Mouse (Mus musculus) ovary, adult 2 months (tissue): Measurements from ENCODE around the gene Tspan18. TPM values are rescaled to one million over a fixed set of nuclear protein-coding genes. Genes with fewer than 3 reads are reported as not detected.

ENCODE experiments used
- polyA plus RNA-seq: library from polyadenylated mRNA; depleted of rRNA; stranded (reverse); fragments of >200 nt; gene quantifications from 2 replicates; pipeline ENCODE4 v1.2.3, GENCODE M21; 2012; rRNA removed

Tspan18 gene
- polyA plus RNA-seq = 28.4 and 52.8 TPM in 2 replicates

DNA sequence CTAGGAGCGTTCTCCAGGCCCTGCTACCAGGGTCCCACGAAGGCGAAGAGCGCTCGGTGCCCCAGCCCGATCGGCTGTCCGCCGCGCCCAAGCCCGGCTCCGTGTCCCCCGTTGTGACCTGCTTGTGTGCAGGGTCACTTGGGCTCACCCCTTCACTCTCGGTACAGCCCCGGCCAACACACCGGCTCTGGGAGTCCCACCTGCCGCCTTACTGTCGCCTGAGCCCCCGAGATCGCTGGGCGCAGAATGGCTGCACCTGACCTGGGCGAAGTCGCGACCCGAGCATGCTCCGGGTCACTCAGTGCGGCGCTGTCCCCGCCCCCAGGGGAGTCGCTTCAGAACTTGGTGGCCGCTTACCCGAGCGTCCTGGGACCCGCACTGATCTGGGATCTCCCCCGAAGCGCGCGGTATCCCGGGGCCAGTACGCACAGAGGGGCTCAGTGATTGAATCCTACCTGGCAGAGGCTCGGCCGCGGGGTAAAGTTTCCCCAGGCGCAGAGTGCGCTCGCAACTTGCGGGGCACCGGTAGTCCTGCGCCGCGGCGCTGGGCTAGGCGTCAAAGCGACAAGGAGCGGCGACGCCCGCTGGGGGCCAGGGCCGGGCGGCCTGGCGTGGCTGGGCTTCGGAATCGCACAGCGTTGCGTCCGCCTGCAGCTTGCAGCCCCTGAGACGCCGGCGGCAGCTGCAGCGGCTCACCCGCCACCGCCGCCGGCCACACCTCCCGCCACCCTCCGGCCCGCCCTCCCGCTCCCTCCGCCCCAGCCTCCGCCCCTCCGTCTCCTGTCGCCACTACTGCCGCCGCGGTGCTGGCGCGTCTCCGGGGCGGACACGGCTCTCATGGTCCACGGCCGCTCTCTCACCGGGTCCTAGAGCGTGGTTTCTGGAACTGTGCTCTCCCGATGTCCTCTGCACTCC is at the start of gene Tspan18:
TSS of gene Tspan18 (minus strand) at position 689 of the 915 bp plus-strand sequence.

DNA sequence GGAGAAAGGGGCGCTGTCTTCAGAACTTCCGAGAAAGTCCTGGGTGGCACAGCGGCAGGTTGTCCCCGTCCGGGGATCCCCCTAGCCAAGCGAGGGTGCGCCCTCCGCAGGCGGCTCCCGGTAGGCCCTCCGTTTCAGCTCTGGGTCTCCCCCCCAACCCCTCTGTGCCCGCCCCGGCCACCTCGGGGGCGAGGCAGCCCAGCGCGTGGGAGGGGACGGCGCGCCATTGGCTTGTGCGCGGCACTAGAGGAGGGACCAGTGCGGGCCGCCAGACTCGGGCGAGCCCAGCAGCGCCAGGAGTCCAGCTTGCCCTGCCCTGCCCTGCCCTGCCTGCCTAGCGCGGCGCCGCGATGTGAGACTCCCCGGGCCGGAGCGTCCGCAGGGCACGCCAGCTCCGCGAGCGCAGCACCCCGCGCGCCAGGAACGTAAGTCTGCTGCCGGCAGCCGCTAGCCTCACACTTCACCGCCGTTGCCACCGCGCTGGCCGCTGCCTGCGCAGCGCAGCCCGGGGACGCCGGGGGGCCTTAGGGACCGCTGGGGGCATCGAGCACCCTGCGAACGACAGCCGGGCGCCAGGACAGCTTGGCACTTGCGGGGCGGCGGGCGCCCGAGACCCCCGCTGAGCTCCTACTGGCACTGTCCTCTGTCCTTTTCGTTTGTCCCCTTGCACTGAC is 146.8 kb downstream of the Tspan18 start, which contains the start of gene Trp53i11:
TSS of gene Trp53i11 (plus strand) at position 226 of the 674 bp plus-strand sequence.

Other genes starting within 250 kb of the Tspan18 start
- gene Trp53i11, start 147.0 kb downstream of the Tspan18 start, polyA plus RNA-seq = 78.6 and 97.7 TPM in 2 replicates
- gene Cd82, start 128.6 kb upstream of the Tspan18 start, polyA plus RNA-seq = 131 and 132 TPM in 2 replicates
- gene Gm10803, start 226.1 kb upstream of the Tspan18 start, polyA plus RNA-seq = not detected in 2 replicates